Mouse (Mus musculus): ENCODE measurements at regions not wholly inside any gene's neighbourhood (a gene's known extent, or its start where the extent isn't known, plus 50 kb on each side); places are given as distances from the start of the nearest gene placed in this dataset.

DNA sequence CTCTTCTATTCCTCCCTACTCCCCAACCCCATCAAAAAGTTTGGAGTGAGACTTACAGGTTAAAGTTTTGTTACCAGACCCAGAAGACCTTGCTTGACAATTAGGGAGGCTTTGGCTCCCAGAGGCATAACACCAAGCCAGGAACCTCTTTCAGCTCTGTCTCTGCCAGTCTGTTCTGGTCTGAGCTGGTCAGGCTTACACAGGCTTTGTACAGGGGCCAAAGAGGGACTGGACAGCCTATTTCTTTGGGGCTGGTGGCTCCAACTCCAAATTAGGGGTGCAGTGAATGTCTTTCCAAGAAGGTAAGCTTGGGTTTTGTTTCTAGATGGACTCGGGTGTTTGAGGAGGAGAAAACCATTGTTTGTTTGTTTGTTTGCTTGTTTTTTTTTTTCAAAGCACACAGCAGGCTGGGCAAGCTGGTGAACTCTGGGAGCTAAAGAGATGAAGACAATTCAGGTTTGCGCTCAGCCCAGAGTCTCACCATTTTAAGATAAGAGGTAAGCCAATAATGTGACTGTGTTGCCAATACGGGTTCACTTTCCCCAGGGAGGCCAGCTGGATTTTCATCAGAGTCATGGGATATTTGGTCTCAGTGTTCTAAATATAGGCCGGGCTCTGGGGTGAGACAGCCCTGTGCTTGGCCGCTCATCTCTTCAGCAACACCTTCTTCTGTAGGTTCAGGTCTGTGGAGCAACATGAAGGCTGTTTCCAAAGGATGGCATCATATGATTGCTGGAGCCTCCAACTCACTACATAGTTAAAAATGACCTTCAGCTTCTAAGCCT lies 62.2 kb upstream of the Igfbp5 start:
- Histone ChIP-seq H3K4me3 (ENCODE audit: low read depth, low read length) (no peak overlapping the region), H3K4me2 (replicated peaks; ENCODE audit: low read depth) (no peak overlapping the region), H3K9ac (ENCODE audit: low read depth, low read length) (no peak overlapping the region), H3K27ac (ENCODE audit: low read depth, low read length) (no peak overlapping the region), H3K36me3 (ENCODE audit: control insufficient read depth, insufficient read depth) (no peaks in the 10 kb centered on the region), H3K4me1 (replicated peaks; ENCODE audit: control insufficient read depth, insufficient read depth, low read length) (no peaks in the 10 kb centered on the region), H3K9me3 (ENCODE audit: control insufficient read depth) (no peaks in the 10 kb centered on the region), H3K27me3 (replicated peaks; ENCODE audit: control insufficient read depth, insufficient read depth, low read length) (no peaks in the 10 kb centered on the region)
- no peak for TF ChIP-seq CTCF (IDR thresholded peaks at IDR 0.05; ENCODE audit: low read depth)
- ATAC-seq, result no peak
- WGBS, result 77% methylated on average over 5 of the region's 5 CpGs

DNA sequence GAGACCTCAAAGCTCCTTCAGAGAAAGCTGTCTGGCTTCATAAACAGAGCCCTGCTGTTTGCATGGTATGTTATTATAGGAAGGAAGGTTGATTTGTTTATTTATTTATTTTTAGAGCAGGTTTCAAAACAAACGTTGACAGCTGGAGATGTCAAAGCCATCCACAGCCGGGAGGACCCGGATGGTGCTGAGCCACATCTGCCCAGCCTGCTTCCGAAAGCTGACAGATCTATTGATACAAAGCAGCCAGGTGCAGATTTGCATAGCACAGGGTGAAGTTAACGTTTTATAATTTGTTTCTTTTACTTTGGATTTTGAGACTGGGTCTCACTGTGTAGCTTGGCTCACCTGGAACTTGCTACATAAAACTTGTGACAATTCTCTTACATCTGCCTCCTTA lies 61.5 kb upstream of the Igfbp5 start:
- Histone ChIP-seq H3K27ac (ENCODE audit: low read depth, low read length) (no peak overlapping the region), H3K9me3 (ENCODE audit: control insufficient read depth) (no peaks in the 10 kb centered on the region), H3K4me1 (replicated peaks; ENCODE audit: control insufficient read depth, insufficient read depth, low read length) (no peaks in the 10 kb centered on the region), H3K27me3 (replicated peaks; ENCODE audit: control insufficient read depth, insufficient read depth, low read length) (no peaks in the 10 kb centered on the region), H3K9ac (ENCODE audit: low read depth, low read length) (no peak overlapping the region), H3K36me3 (ENCODE audit: control insufficient read depth, insufficient read depth) (no peaks in the 10 kb centered on the region), H3K4me3 (ENCODE audit: low read depth, low read length) (no peak overlapping the region), H3K4me2 (replicated peaks; ENCODE audit: low read depth) (no peak overlapping the region)
- TF ChIP-seq CTCF (IDR thresholded peaks at IDR 0.05; ENCODE audit: low read depth), result no peak
- WGBS, result 48% methylated on average over 5 of the region's 5 CpGs
- no peak for ATAC-seq

DNA sequence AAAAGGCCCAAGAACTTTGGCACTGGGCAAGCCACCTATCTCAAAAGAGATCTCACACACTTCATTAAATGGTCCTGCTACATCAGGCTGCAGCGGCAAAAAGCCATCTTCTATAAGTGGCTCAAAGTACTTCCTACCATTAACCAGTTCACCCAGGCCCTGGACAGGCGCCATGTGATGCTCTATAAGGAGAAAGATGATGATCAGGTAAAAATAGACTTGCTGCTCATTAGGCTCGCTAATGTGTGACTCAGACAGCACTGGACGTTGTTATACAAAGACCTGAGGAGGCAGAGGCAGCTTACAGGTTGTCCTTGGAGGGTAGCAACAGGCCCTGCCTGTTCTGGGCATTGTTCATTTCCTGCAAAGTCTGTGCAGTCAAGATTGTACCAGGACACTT lies 60.4 kb upstream of the Igfbp5 start:
- Histone ChIP-seq H3K4me1 (replicated peaks; ENCODE audit: control insufficient read depth, insufficient read depth, low read length) (no peaks in the 10 kb centered on the region), H3K9me3 (ENCODE audit: control insufficient read depth) (no peaks in the 10 kb centered on the region), H3K9ac (ENCODE audit: low read depth, low read length) (no peak overlapping the region), H3K4me2 (replicated peaks; ENCODE audit: low read depth) (no peak overlapping the region), H3K36me3 (ENCODE audit: control insufficient read depth, insufficient read depth) (no peaks in the 10 kb centered on the region), H3K4me3 (ENCODE audit: low read depth, low read length) (no peak overlapping the region), H3K27ac (ENCODE audit: low read depth, low read length) (no peak overlapping the region), H3K27me3 (replicated peaks; ENCODE audit: control insufficient read depth, insufficient read depth, low read length) (no peaks in the 10 kb centered on the region)
- no peak for TF ChIP-seq CTCF (IDR thresholded peaks at IDR 0.05; ENCODE audit: low read depth)
- 80% methylated on average over 4 of the region's 4 CpGs for WGBS
- ATAC-seq, result no peak

DNA sequence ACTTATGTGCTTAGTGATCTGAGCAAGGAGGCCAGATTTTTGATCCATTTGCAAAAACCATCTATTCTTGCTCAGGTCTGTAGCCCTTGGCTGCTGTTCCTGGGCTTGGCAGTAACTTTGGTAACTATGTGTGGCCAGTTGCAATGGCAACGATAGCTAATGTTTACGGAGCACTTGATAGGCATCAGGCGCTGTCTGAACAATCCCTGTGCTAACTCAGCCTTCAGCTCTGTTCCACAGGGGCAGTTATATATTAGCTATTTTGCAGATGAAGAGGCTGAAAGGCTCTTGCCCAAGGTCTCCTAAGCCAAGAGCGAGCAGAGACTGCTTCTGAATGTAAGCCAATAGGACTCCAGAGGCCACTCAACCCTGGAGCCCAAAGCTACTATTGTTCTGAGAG lies 55.1 kb upstream of the Igfbp5 start:
- Histone ChIP-seq H3K9me3 (ENCODE audit: control insufficient read depth) (no peaks in the 10 kb centered on the region), H3K4me3 (ENCODE audit: low read depth, low read length) (no peak overlapping the region), H3K9ac (ENCODE audit: low read depth, low read length) (no peak overlapping the region), H3K27ac (ENCODE audit: low read depth, low read length) (no peak overlapping the region), H3K36me3 (ENCODE audit: control insufficient read depth, insufficient read depth) (no peaks in the 10 kb centered on the region), H3K4me1 (replicated peaks; ENCODE audit: control insufficient read depth, insufficient read depth, low read length) (no peaks in the 10 kb centered on the region), H3K4me2 (replicated peaks; ENCODE audit: low read depth) (no peak overlapping the region), H3K27me3 (replicated peaks; ENCODE audit: control insufficient read depth, insufficient read depth, low read length) (no peaks in the 10 kb centered on the region)
- ATAC-seq, result no peak
- WGBS, result 42% methylated on average over 4 of the region's 4 CpGs
- TF ChIP-seq CTCF (IDR thresholded peaks at IDR 0.05; ENCODE audit: low read depth), result no peak
